Mouse (Mus musculus): ENCODE measurements around the gene Gstm5. TPM values are rescaled to one million over a fixed set of nuclear protein-coding genes. Genes with fewer than 3 reads are reported as not detected.

The Gstm5 gene
- polyA plus RNA-seq, 1 experiment from 2014 or later, result 222 TPM

GRCm38 (mm10) chr3:107920348-107920747, 24.7 kb downstream of the Gstm5 start:
- H3K4me2 ChIP-seq, result no peak overlapping the region
- WGBS, result 89% methylated on average over 5 of the region's 5 CpGs
- no peak for ATAC-seq

GRCm38 (mm10) chr3:107925335-107925734, 29.7 kb downstream of the Gstm5 start:
- Histone ChIP-seq H3K4me1 (peaks cover under 1% of the 10 kb centered on the region; the same call in 1 of the 2 replicates), H3K9me3 (replicated peaks) (no peaks in the 10 kb centered on the region), H3K36me3 (ENCODE audit: poor library complexity, severe bottlenecking) (no peaks in the 10 kb centered on the region), H3K27ac (no peak overlapping the region), H3K4me2 (no peak overlapping the region), H3K27me3 (no peaks in the 10 kb centered on the region), H3K4me3 (no peak overlapping the region), H3K9ac (no peak overlapping the region)
- ATAC-seq, result no peak
- WGBS, result 93% methylated on average over 3 of the region's 3 CpGs

More at GRCm38 (mm10) chr3:107920348-107920747, 24.7 kb downstream of the Gstm5 start:
- Histone ChIP-seq H3K36me3 (ENCODE audit: poor library complexity, severe bottlenecking) (no peaks in the 10 kb centered on the region), H3K27me3 (no peaks in the 10 kb centered on the region), H3K4me1 (no peaks in the 10 kb centered on the region), H3K27ac (no peak overlapping the region), H3K9ac (no peak overlapping the region), H3K4me3 (no peak overlapping the region), H3K9me3 (replicated peaks) (no peaks in the 10 kb centered on the region)

GRCm38 (mm10) chr3:107927841-107928240, 32.2 kb downstream of the Gstm5 start:
- no peak overlapping the region for H3K9ac ChIP-seq
- peaks cover 18% of the 10 kb centered on the region for H3K4me1 ChIP-seq
- no peaks in the 10 kb centered on the region for H3K27me3 ChIP-seq
- H3K9me3 ChIP-seq (replicated peaks), result no peaks in the 10 kb centered on the region
- no peak overlapping the region for H3K4me3 ChIP-seq
- H3K27ac ChIP-seq, result no peak overlapping the region
- ATAC-seq, result no peak
- WGBS, result 55% methylated on average over 3 of the region's 3 CpGs
- H3K36me3 ChIP-seq (ENCODE audit: poor library complexity, severe bottlenecking), result no peaks in the 10 kb centered on the region
- H3K4me2 ChIP-seq, result no peak overlapping the region

- no peak for ATAC-seq
- no peak overlapping the region for H3K4me3 ChIP-seq
- H3K27ac ChIP-seq, result no peak overlapping the region
- H3K36me3 ChIP-seq (ENCODE audit: poor library complexity, severe bottlenecking), result no peaks in the 10 kb centered on the region
- H3K4me1 ChIP-seq, result peaks cover 18% of the 10 kb centered on the region
- no peak overlapping the region for H3K9ac ChIP-seq
- H3K4me2 ChIP-seq, result no peak overlapping the region
- no peaks in the 10 kb centered on the region for H3K9me3 ChIP-seq (replicated peaks)
- 90% methylated on average over 11 of the region's 11 CpGs for WGBS
- no peaks in the 10 kb centered on the region for H3K27me3 ChIP-seq
Measured at GRCm38 (mm10) chr3:107928691-107929090, 33.1 kb downstream of the Gstm5 start.

- 85% methylated on average over 4 of the region's 4 CpGs for WGBS
- Histone ChIP-seq H3K9me3 (replicated peaks) (no peaks in the 10 kb centered on the region), H3K4me2 (no peak overlapping the region), H3K36me3 (ENCODE audit: poor library complexity, severe bottlenecking) (no peaks in the 10 kb centered on the region), H3K4me3 (no peak overlapping the region), H3K27me3 (no peaks in the 10 kb centered on the region), H3K27ac (no peak overlapping the region), H3K4me1 (peaks cover 18% of the 10 kb centered on the region), H3K9ac (no peak overlapping the region)
- ATAC-seq, result no peak
Measured at GRCm38 (mm10) chr3:107929243-107929642, 33.6 kb downstream of the Gstm5 start.

GRCm38 (mm10) chr3:107929731-107930130, 34.1 kb downstream of the Gstm5 start:
- H3K4me3 ChIP-seq, result no peak overlapping the region
- no peaks in the 10 kb centered on the region for H3K36me3 ChIP-seq (ENCODE audit: poor library complexity, severe bottlenecking)
- ATAC-seq, result no peak
- no peak overlapping the region for H3K27ac ChIP-seq
- no peak overlapping the region for H3K9ac ChIP-seq
- H3K4me1 ChIP-seq, result peaks cover 18% of the 10 kb centered on the region
- no peaks in the 10 kb centered on the region for H3K27me3 ChIP-seq
- 86% methylated on average over 4 of the region's 4 CpGs for WGBS
- no peak overlapping the region for H3K4me2 ChIP-seq
- H3K9me3 ChIP-seq (replicated peaks), result no peaks in the 10 kb centered on the region

- 64% methylated on average over 2 of the region's 2 CpGs for WGBS
- H3K4me1 ChIP-seq, result peaks cover 18% of the 10 kb centered on the region
- H3K9me3 ChIP-seq (replicated peaks), result no peaks in the 10 kb centered on the region
- H3K9ac ChIP-seq, result peak overlapping the region; percentile 55
- H3K4me2 ChIP-seq, result peak overlapping the region; percentile 59
- peak overlapping the region; percentile 83 for H3K27ac ChIP-seq
- H3K4me3 ChIP-seq, result peak overlapping the region; percentile 34
- H3K27me3 ChIP-seq, result no peaks in the 10 kb centered on the region
- peak; percentile 33; the same call in 1 of the 2 replicates for ATAC-seq
- H3K36me3 ChIP-seq (ENCODE audit: poor library complexity, severe bottlenecking), result no peaks in the 10 kb centered on the region
Measured at GRCm38 (mm10) chr3:107931134-107931533, 35.5 kb downstream of the Gstm5 start.

- Histone ChIP-seq H3K4me3 (peak within 1 kb of the TSS; percentile 34), H3K27me3 (no peaks in the 10 kb centered on the region), H3K9ac (peak within 1 kb of the TSS; percentile 55), H3K9me3 (replicated peaks) (no peaks in the 10 kb centered on the region), H3K36me3 (ENCODE audit: poor library complexity, severe bottlenecking) (no peaks in the 10 kb centered on the region), H3K4me1 (peaks cover 18% of the 10 kb centered on the region), H3K4me2 (peak within 1 kb of the TSS; percentile 59), H3K27ac (peak within 1 kb of the TSS; percentile 83)
- WGBS, result 1% methylated on average over 10 of the region's 10 CpGs
- ATAC-seq, result peak; percentile 98
Measured at GRCm38 (mm10) chr3:107931670-107932069, 36.0 kb downstream of the Gstm5 start, which contains the start of gene Gstm7. Gstm7 (minus strand) TSS chr3:107931817.

- Histone ChIP-seq H3K4me1 (peaks cover 18% of the 10 kb centered on the region), H3K4me3 (no peak overlapping the region), H3K27me3 (no peaks in the 10 kb centered on the region), H3K9me3 (replicated peaks) (no peaks in the 10 kb centered on the region), H3K27ac (0 out of 2 replicates have a peak overlapping the region, but pooled peaks have one; percentile 83), H3K36me3 (ENCODE audit: poor library complexity, severe bottlenecking) (no peaks in the 10 kb centered on the region), H3K9ac (no peak overlapping the region), H3K4me2 (no peak overlapping the region)
- ATAC-seq, result peak; percentile 20
- WGBS, result 72% methylated on average over 6 of the region's 6 CpGs
Measured at GRCm38 (mm10) chr3:107932128-107932527, 36.5 kb downstream of the Gstm5 start.

- no peak overlapping the region for H3K4me3 ChIP-seq
Measured at GRCm38 (mm10) chr3:107935268-107935667, 39.6 kb downstream of the Gstm5 start.

GRCm38 (mm10) chr3:107935888-107936287, 40.3 kb downstream of the Gstm5 start:
- Histone ChIP-seq H3K4me1 (peaks cover 11% of the 10 kb centered on the region), H3K4me2 (no peak overlapping the region), H3K27me3 (no peaks in the 10 kb centered on the region), H3K36me3 (ENCODE audit: poor library complexity, severe bottlenecking) (no peaks in the 10 kb centered on the region), H3K27ac (no peak overlapping the region), H3K9ac (no peak overlapping the region), H3K4me3 (no peak overlapping the region), H3K9me3 (replicated peaks) (no peaks in the 10 kb centered on the region)
- 56% methylated on average over 3 of the region's 3 CpGs for WGBS
- ATAC-seq, result no peak

More at GRCm38 (mm10) chr3:107935268-107935667, 39.6 kb downstream of the Gstm5 start:
- H3K36me3 ChIP-seq (ENCODE audit: poor library complexity, severe bottlenecking), result no peaks in the 10 kb centered on the region
- H3K4me1 ChIP-seq, result peaks cover 18% of the 10 kb centered on the region
- H3K4me2 ChIP-seq, result no peak overlapping the region
- ATAC-seq, result no peak
- H3K9ac ChIP-seq, result no peak overlapping the region
- H3K27me3 ChIP-seq, result no peaks in the 10 kb centered on the region
- H3K27ac ChIP-seq, result no peak overlapping the region
- H3K9me3 ChIP-seq (replicated peaks), result no peaks in the 10 kb centered on the region
- 95% methylated on average over 3 of the region's 3 CpGs for WGBS

- Histone ChIP-seq H3K9ac (no peak overlapping the region), H3K4me3 (no peak overlapping the region), H3K9me3 (replicated peaks) (no peaks in the 10 kb centered on the region), H3K27me3 (no peaks in the 10 kb centered on the region), H3K4me1 (0 out of 2 replicates have a peak, but pooled peaks cover 3% of the 10 kb centered on the region), H3K36me3 (ENCODE audit: poor library complexity, severe bottlenecking) (no peaks in the 10 kb centered on the region), H3K27ac (no peak overlapping the region), H3K4me2 (no peak overlapping the region)
- 45% methylated on average over 3 of the region's 3 CpGs for WGBS
- ATAC-seq, result no peak
Measured at GRCm38 (mm10) chr3:107939403-107939802, 43.8 kb downstream of the Gstm5 start.

GRCm38 (mm10) chr3:107939830-107940229, 44.2 kb downstream of the Gstm5 start:
- Histone ChIP-seq H3K27me3 (no peaks in the 10 kb centered on the region), H3K4me2 (no peak overlapping the region), H3K4me1 (0 out of 2 replicates have a peak, but pooled peaks cover 3% of the 10 kb centered on the region), H3K9me3 (replicated peaks) (no peaks in the 10 kb centered on the region), H3K9ac (no peak overlapping the region), H3K36me3 (ENCODE audit: poor library complexity, severe bottlenecking) (no peaks in the 10 kb centered on the region), H3K4me3 (no peak overlapping the region), H3K27ac (no peak overlapping the region)
- 60% methylated on average over 4 of the region's 4 CpGs for WGBS
- ATAC-seq, result no peak
